Mouse (Mus musculus) liver, embryonic 14.5 days (tissue): ENCODE data around the gene Klhl23.

Experiments used
- CTCF ChIP-seq: IDR thresholded peaks from 2 replicates; pipeline ENCODE4 v1.5.1; 2016; ENCODE audit warnings: antibody characterized with exemption, low read depth, control low read depth
- EP300 ChIP-seq: IDR thresholded peaks from 2 replicates; pipeline ENCODE4 v1.6.1; 2016; ENCODE audit warnings: antibody characterized with exemption, low read depth

DNA sequence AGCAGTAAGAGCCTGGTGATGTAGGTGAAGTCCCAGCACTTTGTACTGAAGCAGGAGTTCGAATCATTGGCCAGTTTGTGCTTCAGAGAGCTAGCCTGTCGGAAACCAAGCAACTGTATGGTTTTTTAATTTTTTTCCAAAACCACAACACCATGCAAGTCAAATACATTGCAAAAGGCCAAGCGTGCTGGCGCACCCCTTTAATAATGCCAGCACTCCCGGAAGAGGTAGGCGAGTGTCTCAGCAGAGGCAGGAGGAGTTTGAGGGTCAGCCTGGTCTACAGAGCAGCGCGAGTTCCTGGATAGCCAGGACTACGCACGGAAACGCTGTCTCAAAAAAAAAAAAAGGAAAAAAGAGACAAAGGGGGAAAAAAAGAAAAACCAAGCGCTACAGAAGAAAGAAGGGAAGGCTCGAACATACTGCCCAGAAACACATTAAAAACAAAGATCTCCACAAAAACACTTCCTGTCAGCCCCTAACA, 39.3 kb downstream of the Klhl23 start:
- TF ChIP-seq CTCF (no peak), EP300 (no peak)
